Mouse (Mus musculus) heart, adult 2 months (tissue): ENCODE measurements around the gene Cubn. TPM values are rescaled to one million over a fixed set of nuclear protein-coding genes. Genes with fewer than 3 reads are reported as not detected.

Source experiments
- DNase-seq, 2 experiments: peaks; one replicate each; pipeline ENCODE4 v3.0.0; 2021
- H3K27ac ChIP-seq: fragments of 200-600 bp; 2 replicates; pipeline ENCODE4 v1.8.1; 2022
- H3K27me3 ChIP-seq: fragments of 200-500 bp; 2 replicates; pipeline ENCODE4 v1.6.1; 2012; ENCODE audit warnings: mild to moderate bottlenecking, low read length, inconsistent platforms, mixed read lengths; ENCODE audit not compliant: control insufficient read depth, insufficient read depth
- H3K36me3 ChIP-seq: fragments of 200-500 bp; 2 replicates; pipeline ENCODE4 v1.6.1; 2012; ENCODE audit warnings: low read length, inconsistent platforms; ENCODE audit not compliant: control insufficient read depth, insufficient read depth
- H3K4me1 ChIP-seq: fragments of 200-500 bp; 2 replicates; pipeline ENCODE4 v1.6.1; 2011; ENCODE audit warnings: low read length; ENCODE audit not compliant: control insufficient read depth, insufficient read depth
- H3K4me3 ChIP-seq: fragments of 200-600 bp; 2 replicates; pipeline ENCODE4 v1.8.1; 2022
- H3K79me2 ChIP-seq: fragments of 200-500 bp; replicated peaks from 2 replicates; pipeline ENCODE4 v1.6.1; 2012; ENCODE audit warnings: mild to moderate bottlenecking, inconsistent platforms, low read length, moderate library complexity, mixed read lengths; ENCODE audit not compliant: control insufficient read depth, insufficient read depth
- H3K9ac ChIP-seq: fragments of 200-500 bp; 2 replicates; pipeline ENCODE4 v1.6.1; 2012; ENCODE audit warnings: low read depth, mild to moderate bottlenecking, control low read depth, inconsistent platforms, low read length, mixed read lengths
- CTCF ChIP-seq: fragments of 200-600 bp; IDR thresholded peaks from 2 replicates; pipeline ENCODE4 v1.8.1; 2022; ENCODE audit warnings: antibody characterized with exemption, mild to moderate bottlenecking, moderate library complexity
- EP300 ChIP-seq: fragments of 200-500 bp; IDR thresholded peaks from 2 replicates; pipeline ENCODE4 v1.6.1; 2011; ENCODE audit warnings: low read depth, low read length, control low read depth; ENCODE audit not compliant: insufficient read depth
- POLR2A ChIP-seq: fragments of 200-500 bp; IDR thresholded peaks from 2 replicates; pipeline ENCODE4 v1.6.1; 2011; ENCODE audit warnings: mild to moderate bottlenecking, low read depth, low read length, control low read depth; ENCODE audit not compliant: insufficient read depth
- WGBS: fragments of 180-500 bp; shearing (Covaris S2); methylation state at CpG from one replicate; pipeline ENCODE4 v1.1.7; 2018; 5-methylcytosine and 5-hydroxymethylcytosine counted together
- intact Hi-C: fragments of 180-260 bp; cut with DNase I; formaldehyde crosslinking; loops from one replicate; pipeline ENCODE4 v1.15.1; 2025
- polyA plus RNA-seq: library from polyadenylated mRNA; depleted of rRNA; stranded (reverse); fragments of >200 nt; gene quantifications from 2 replicates; pipeline ENCODE4 v1.2.3, GENCODE M21; 2012
- total RNA-seq, 2 experiments: library from RNA; stranded (reverse); gene quantifications; 2 replicates each; pipeline ENCODE4 v1.2.3; 2021

Cubn gene
- total and polyA plus RNA-seq, 3 experiments: 0.27 to 1.1 (median 0.81) TPM

DNA sequence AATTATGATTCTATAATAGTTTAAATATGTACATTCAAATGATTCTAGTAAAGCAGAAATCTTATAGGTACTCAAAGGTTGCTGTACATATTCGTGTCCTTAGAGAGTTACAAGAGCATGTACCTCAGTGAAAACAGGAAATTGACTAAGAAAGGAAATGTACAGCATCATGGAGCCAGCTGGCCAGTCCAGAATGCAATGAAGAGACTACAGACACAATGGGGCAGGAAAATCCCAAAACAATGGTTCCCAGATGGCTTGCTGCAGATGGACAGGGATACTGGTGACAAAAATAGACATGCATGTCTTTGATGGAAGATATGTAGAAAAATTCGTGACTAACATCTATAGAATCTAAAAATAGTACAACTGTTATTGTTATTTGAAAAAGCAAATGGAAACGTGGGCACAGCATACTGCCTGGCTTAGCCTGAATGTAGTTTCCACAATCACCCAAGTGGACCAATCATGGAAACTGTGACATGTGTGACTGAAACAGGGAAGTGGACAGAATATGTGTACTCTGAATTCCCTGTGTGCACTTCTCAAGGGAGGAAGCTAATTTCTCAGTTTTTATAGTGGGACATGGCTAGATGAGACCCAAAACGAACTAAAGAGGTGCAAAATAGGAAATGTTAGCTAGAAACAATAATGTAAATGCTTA, 161.7 kb downstream of the Cubn start:
- Histone ChIP-seq H3K27me3 (no peaks in the 10 kb centered on the region), H3K4me3 (no peak overlapping the region), H3K79me2 (no peaks in the 10 kb centered on the region), H3K36me3 (peaks cover 2% of the 10 kb centered on the region), H3K4me1 (peaks cover 4% of the 10 kb centered on the region), H3K27ac (peak overlapping the region; percentile 40), H3K9ac (no peak overlapping the region)
- TF ChIP-seq EP300: 0 out of 2 replicates have a peak, but pooled peaks have one; percentile 24
- TF ChIP-seq CTCF: no peak
- DNase-seq: peak in 1 of 2 experiments; percentile 11
- 27% methylated on average over 4 of the region's 4 CpGs for WGBS
- intact Hi-C loops: loop anchor here (5.0 kb wide), 2 partner anchors 37 to 87 kb away; no protein-coding TSS in a partner anchor

GRCm38 (mm10) chr2:13303376-13303775, 188.2 kb downstream of the Cubn start:
- no peak overlapping the region for H3K4me3 ChIP-seq
- no peak overlapping the region for H3K27ac ChIP-seq
- no peaks in the 10 kb centered on the region for H3K27me3 ChIP-seq
- H3K79me2 ChIP-seq: no peaks in the 10 kb centered on the region
- H3K36me3 ChIP-seq: no peaks in the 10 kb centered on the region
- TF ChIP-seq EP300: no peak
- no peak for TF ChIP-seq CTCF
- TF ChIP-seq POLR2A: no peak
- intact Hi-C loops: no loop called here
- H3K9ac ChIP-seq: no peak overlapping the region
- 72% methylated on average over 3 of the region's 3 CpGs for WGBS
- DNase-seq: no peak
- H3K4me1 ChIP-seq: peaks cover 1% of the 10 kb centered on the region; the same call in 1 of the 2 replicates

- Histone ChIP-seq H3K27ac (no peak overlapping the region), H3K9ac (no peak overlapping the region), H3K4me3 (no peak overlapping the region), H3K79me2 (no peaks in the 10 kb centered on the region), H3K36me3 (no peaks in the 10 kb centered on the region), H3K27me3 (no peaks in the 10 kb centered on the region), H3K4me1 (peaks cover 1% of the 10 kb centered on the region; the same call in 1 of the 2 replicates)
- no peak for DNase-seq
- TF ChIP-seq CTCF (peak; percentile 74), POLR2A (no peak)
- 19% methylated on average over 3 of the region's 3 CpGs for WGBS
- intact Hi-C loops: loop anchor here (2.0 to 5.0 kb wide), 2 partner anchors 223 to 298 kb away; no protein-coding TSS in a partner anchor
These were observed 192.6 kb downstream of the Cubn start for GRCm38 (mm10) chr2:13299031-13299430.

DNA sequence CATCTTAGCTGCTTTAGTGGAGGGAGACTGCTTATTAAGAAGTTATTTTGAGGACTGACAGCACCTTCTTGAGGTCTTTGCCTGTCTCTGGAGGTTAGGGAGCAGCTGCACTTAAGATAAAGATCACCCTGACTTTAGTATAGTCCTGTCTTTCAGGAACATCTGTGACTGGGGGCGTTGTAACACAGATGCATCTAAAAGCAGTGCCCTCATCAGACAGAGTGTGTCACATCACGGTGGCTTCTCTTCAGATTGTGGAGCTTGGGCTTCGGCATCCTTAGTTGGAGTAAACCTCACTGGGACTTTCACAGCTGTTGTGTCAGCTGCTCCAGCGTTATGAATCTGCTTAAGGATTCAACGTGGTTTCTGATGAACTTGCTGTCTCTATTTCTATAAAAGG, 193.9 kb downstream of the Cubn start:
- 39% methylated on average over 5 of the region's 5 CpGs for WGBS
- no peaks in the 10 kb centered on the region for H3K27me3 ChIP-seq
- H3K9ac ChIP-seq: no peak overlapping the region
- intact Hi-C loops: loop anchor here (2.0 to 5.0 kb wide), 2 partner anchors 225 to 299 kb away; no protein-coding TSS in a partner anchor
- no peak overlapping the region for H3K4me3 ChIP-seq
- H3K79me2 ChIP-seq: no peaks in the 10 kb centered on the region
- no peaks in the 10 kb centered on the region for H3K36me3 ChIP-seq
- H3K27ac ChIP-seq: no peak overlapping the region
- no peak for TF ChIP-seq CTCF
- no peak for TF ChIP-seq EP300
- TF ChIP-seq POLR2A: no peak
- DNase-seq: no peak
- H3K4me1 ChIP-seq: peaks cover 1% of the 10 kb centered on the region; the same call in 1 of the 2 replicates

DNA sequence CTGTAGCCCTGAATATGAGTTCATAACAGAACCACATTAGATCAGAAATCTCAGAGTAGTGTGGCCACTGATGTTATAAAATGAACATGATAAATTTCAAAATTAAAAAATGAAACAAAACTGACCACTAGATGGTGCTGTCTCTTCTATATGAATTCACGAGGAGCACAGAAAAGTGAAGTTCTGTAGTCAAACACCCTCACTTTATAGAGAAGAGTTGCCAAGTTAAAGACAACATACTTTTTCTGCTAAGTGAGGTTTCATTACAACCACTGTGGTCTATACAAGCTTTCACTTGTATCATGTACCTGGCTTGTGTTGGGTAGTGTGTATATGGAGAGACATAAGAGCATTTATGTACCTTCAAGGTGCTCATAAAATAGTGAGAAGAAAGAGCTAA, 201.0 kb downstream of the Cubn start:
- Histone ChIP-seq H3K36me3 (no peaks in the 10 kb centered on the region), H3K9ac (no peak overlapping the region), H3K4me1 (no peaks in the 10 kb centered on the region), H3K4me3 (no peak overlapping the region), H3K27ac (no peak overlapping the region), H3K27me3 (no peaks in the 10 kb centered on the region), H3K79me2 (no peaks in the 10 kb centered on the region)
- intact Hi-C loops: loop anchor here (1.0 to 5.0 kb wide), 3 partner anchors 77 to 307 kb away; no protein-coding TSS in a partner anchor
- no peak for TF ChIP-seq POLR2A
- TF ChIP-seq CTCF: peak; percentile 85
- WGBS: 0% methylated on average over 1 of the region's 1 CpGs
- DNase-seq: no peak

DNA sequence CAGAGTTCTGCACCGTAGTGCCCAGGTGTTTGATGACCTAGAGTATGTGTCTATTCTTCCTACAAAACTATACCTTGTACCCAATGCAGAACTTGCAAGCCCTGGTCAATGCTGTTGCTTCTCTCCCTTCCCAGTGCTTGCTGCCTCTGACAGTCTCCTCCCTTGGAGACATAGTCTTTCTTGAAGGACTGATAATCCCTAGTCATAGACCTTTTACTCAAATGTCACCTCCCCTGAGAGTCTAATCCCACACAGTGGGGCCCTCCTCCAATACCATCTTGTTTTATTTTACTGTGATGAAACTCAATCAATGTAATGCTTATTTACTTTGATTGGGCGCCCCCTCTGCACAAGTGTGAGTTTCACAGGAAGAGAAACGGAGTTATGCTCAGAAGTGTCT, 201.5 kb downstream of the Cubn start:
- H3K4me3 ChIP-seq: no peak overlapping the region
- intact Hi-C loops: loop anchor here (1.0 to 5.0 kb wide), 3 partner anchors 77 to 307 kb away; no protein-coding TSS in a partner anchor
- 81% methylated on average over 3 of the region's 3 CpGs for WGBS
- no peaks in the 10 kb centered on the region for H3K4me1 ChIP-seq
- H3K27ac ChIP-seq: no peak overlapping the region
- H3K36me3 ChIP-seq: no peaks in the 10 kb centered on the region
- no peak for TF ChIP-seq EP300
- no peak for TF ChIP-seq CTCF
- TF ChIP-seq POLR2A: no peak
- no peak overlapping the region for H3K9ac ChIP-seq
- DNase-seq: no peak
- no peaks in the 10 kb centered on the region for H3K79me2 ChIP-seq
- H3K27me3 ChIP-seq: no peaks in the 10 kb centered on the region
